In the genomic region with DNA sequence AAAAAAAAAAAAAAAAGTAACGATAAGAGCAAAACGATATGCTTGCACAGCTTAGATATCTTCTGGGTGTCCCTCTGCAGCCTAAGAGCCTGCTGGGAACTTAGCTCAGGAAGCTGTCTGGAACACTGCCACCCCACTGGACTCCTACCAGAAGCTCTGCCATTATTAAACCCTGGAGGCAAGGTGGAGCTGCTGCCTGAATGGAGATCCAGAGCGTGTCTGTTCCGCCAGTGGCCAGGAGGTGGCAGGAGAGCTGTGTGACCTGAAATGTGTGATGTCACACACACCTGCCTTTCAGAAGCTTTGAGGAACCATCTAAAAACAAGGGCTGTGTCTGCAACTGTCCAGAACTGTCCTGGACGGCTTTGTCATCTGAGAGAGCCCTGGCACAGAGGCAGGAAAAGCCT, we compare ENCODE assay signal across 8 mouse cellular contexts. TPM values are rescaled to one million over a fixed set of nuclear protein-coding genes. Genes with fewer than 3 reads are reported as not detected.
A peak's percentile ranks its signal among the peaks of the same experiment; 100 is the strongest.
DNase-seq lines count a peak whose midpoint lies in the region; ATAC-seq and TF ChIP-seq lines count a peak whose summit lies in the region.

No protein-coding gene starts in this region.

- CTCF ChIA-PET in Patski (lab: Charles Lee), result interaction anchor here (0.6 to 2.6 kb wide), 9 partner anchors 9 to 143 kb away, joined by 3 to 19 read pairs (median 3); a partner anchor contains a TSS

- peak; percentile 54 for DNase-seq in Patski (ENCODE audit: low read depth, low spot score)
- peak; percentile 91 for DNase-seq in cerebellum, postnatal 10 days
- peak; percentile 67 to 79 for DNase-seq in frontal cortex, postnatal 25 days (ENCODE audit: low spot score in 2 of 2)
- peak; percentile 33 for DNase-seq in hindlimb bud, embryonic 11.5 days (ENCODE audit: extremely low spot score, low read depth, low spot score)
- DNase-seq in left cerebral cortex, adult 18-20 months (ENCODE audit: low spot score in 2 of 2), result peak; percentile 86
- DNase-seq in right cerebral cortex, postnatal 10 days (ENCODE audit: low spot score in 2 of 2), result peak; percentile 84 to 85
- DNase-seq in urinary bladder, postnatal 14 days (ENCODE audit: low spot score), result peak; percentile 85

- peak; percentile 92 for TF ChIP-seq CTCF in Patski (IDR thresholded peaks at IDR 0.05)

- in situ Hi-C loops in Patski (cut with MboI; ENCODE audit: low pct_unique_long_range_greater_than_20kb), result no loop called here

- POLR2A ChIA-PET in Patski (lab: Charles Lee), result interaction anchor here (0.6 to 0.7 kb wide), 2 partner anchors 14 to 100 kb away, joined by 3 read pairs; a partner anchor contains a TSS

- peak; percentile 84 for ATAC-seq in Patski
- ATAC-seq in megakaryocyte, adult 5-6 weeks (ENCODE audit: poor library complexity, severe bottlenecking), result peak; percentile 98

- no peaks in the 10 kb centered on the region for H3K27me3 ChIP-seq in Patski

RNA-seq across cellular contexts. Expression of a gene that starts 13.6 kb away (rescaled TPM):
- 55.0 TPM for polyA plus RNA-seq in Patski (2021)
- total RNA-seq in left cerebral cortex, adult 18-20 months (2021), result 10 to 100 TPM; 22.0 to 22.3 TPM
- total RNA-seq in megakaryocyte, adult 5-6 weeks (2015), result 4.3 TPM in 2 replicates
- 6.0 and 9.6 TPM in 2 replicates for total RNA-seq in megakaryocyte, adult 5-6 weeks (2017)

Comparison
In these comparisons a context has a peak if more than half of its experiments do, and no peak if none do; other contexts are left out.
1. Peak in every context shown above with its lines: DNase-seq and ATAC-seq.
2. DNase-seq: peak in every context shown above with its lines; median percentile 91 in cerebellum, postnatal 10 days; 86 in left cerebral cortex, adult 18-20 months; 85 in urinary bladder, postnatal 14 days; 84 in right cerebral cortex, postnatal 10 days; 73 in frontal cortex, postnatal 25 days; 54 in Patski; 33 in hindlimb bud, embryonic 11.5 days.